Mouse (Mus musculus) stomach, postnatal 0 days (tissue): ENCODE measurements around the gene Bmp6.

ENCODE experiments used
- CTCF ChIP-seq: IDR thresholded peaks from 2 replicates; pipeline ENCODE4 v1.5.1; 2016; ENCODE audit warnings: antibody characterized with exemption, low read depth, mild to moderate bottlenecking, moderate library complexity
- EP300 ChIP-seq: optimal IDR thresholded peaks from 2 replicates; pipeline ENCODE3; 2016; ENCODE audit warnings: antibody characterized with exemption

DNA sequence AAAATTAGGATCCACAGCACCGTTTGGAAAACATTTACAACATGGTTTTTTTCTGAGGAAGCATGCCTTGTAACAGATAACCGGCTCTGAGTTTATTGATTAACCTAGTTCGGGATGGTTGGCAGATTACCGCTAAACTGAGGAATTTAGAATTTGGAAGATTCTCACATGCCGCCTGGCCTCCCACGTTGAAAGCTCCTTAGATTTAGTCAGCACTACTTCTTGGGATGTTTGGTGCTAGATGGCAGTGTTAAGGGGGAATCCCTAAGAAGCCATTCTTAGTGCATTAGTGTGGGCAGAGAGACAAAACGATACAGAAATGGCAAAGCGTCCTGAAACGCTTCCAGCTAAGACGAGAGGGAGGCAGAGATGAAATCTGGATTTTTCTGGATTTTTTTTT lies 8.1 kb downstream of the Bmp6 start:
- TF ChIP-seq CTCF: no peak
- TF ChIP-seq EP300: no peak
